Mouse (Mus musculus): ENCODE measurements around the gene Wfs1.
A peak's percentile ranks its signal among the peaks of the same experiment; 100 is the strongest.
"Not testable (repeated sequence)": the region's sequence is repeated elsewhere in the genome, so short reads cannot be mapped to it uniquely, and the experiment has no call there.

Wfs1 gene

GRCm38 (mm10) chr5:36988781-36989624 is at the start of gene Wfs1:
Wfs1 (minus strand) TSS chr5:36989205.
- DNase-seq = peak; percentile 91 to 94

DNA sequence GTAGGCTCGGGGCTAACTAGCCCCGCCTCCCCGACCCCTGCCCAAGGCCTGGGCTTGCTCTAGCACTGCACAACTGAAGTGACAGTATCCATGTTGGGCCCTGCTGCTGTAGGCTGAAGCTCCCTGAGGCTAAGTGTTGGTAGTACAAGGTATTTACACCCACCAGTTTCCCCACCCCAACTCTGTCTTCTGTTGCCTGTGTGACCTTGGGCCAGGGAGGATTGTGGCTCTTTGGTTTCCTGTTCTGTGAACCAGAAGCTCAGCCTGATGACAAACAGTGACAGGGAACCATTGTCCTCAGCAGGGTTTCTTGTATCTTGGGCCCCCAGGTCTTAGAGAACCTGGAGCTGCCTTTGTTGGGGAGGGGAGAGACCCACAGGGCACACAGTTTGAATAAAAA is 47.9 kb upstream of the Wfs1 start:
- DNase-seq = no peak

DNA sequence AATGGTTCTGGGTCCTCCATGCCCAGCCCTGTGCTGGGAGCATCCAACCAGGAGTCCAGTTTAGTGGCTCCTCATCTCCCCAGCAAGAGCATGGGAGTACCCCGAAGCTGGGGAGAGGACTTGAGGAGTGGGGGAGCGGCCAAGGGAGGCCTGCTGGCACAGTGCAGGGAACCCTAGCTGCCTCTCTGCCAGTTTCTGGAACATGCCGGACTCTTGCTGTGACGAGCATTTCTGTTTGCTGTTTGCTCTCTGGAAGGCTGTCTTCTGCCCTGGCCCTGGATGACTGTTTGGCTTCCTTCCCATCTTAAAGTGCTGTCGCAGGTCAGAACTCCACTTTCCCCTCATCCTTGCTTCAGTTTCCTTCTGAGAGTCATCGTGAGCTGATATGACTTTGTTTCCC is 46.9 kb upstream of the Wfs1 start:
- DNase-seq = no peak

DNA sequence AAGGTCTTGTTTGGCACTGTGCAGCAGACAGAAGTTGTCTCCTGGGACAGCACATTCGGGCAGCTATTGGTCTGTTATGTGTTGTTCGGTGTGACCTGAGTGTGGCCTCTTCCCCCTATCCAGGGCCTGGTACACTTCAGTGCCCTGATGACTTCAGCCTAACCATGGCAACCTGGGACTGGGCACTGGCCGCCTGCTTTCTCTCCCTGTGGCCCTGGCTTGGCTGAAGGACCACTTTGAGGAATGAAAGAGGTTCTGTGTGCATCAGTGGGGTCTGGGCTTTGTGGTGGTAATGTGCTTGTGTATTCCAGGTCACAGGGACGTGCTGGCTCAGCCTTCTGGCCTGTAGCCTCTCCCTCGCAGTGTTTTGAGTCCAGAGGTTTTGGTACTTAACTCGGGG is 46.2 kb upstream of the Wfs1 start:
- DNase-seq = no peak

DNA sequence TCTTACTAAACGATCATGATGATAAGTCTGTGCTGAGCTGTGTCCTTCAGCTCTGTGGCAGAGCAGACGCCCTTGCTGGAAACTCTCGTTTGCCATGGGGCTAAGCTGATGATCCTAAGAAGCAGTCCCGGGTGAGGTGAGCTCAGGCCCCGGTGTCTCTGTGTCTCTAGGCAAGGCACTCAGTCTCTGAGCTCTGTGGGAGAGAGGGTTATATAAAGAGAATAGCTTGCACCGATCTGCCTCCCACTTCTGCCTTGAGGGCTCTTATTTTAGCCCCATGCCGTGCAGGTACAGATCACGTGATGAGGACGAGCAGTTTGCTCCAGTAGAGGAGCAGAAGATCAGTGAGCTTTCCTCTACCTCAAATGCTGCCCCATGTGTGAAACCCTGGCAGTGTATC is 41.7 kb upstream of the Wfs1 start:
- DNase-seq = no peak

GRCm38 (mm10) chr5:37029326-37029905 is 40.4 kb upstream of the Wfs1 start:
- DNase-seq = no peak

GRCm38 (mm10) chr5:37028486-37029311 is 39.7 kb upstream of the Wfs1 start:
- no peak for DNase-seq

DNA sequence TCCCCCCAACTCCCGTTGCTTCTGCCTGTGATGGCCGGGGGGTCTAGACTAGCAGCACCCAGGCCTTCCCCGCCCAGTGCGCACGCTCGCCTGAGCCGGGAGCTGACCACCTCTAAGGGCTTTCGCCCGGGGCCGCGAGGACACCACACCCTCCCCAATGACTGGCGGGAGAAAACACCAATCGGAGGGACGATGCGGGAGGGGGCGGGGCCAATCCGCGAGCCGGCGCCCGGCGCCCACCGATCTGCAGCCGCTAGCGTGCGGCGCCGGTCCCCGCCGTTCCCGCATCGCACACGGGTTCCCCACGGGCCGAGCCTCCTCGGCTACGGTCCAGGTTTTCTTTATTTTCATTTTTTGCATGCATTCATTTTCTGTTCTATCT is 39.1 kb upstream of the Wfs1 start:
- DNase-seq = peak; percentile 50 to 72

- DNase-seq = no peak
These were observed 38.7 kb upstream of the Wfs1 start for GRCm38 (mm10) chr5:37027701-37028100.

DNA sequence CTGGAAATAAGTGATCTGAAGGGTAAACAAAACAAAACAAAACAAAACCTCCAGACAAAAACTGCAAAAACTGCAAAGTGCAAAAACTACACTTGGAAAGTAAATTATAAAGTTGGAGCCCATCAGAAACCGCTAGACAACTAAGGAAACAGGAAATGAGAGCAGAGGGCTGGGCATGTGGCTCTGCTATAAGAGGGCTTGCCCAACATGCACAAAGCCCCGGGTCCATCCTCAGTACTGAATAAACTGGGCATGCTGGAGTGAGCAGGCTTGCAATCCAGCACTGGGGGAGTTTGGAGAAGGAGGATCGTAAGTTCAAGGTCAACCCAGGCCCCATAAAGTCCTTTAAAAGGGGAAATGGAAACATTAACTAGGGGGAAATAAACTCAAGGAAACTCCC is 28.2 kb upstream of the Wfs1 start:
- no peak for DNase-seq

DNA sequence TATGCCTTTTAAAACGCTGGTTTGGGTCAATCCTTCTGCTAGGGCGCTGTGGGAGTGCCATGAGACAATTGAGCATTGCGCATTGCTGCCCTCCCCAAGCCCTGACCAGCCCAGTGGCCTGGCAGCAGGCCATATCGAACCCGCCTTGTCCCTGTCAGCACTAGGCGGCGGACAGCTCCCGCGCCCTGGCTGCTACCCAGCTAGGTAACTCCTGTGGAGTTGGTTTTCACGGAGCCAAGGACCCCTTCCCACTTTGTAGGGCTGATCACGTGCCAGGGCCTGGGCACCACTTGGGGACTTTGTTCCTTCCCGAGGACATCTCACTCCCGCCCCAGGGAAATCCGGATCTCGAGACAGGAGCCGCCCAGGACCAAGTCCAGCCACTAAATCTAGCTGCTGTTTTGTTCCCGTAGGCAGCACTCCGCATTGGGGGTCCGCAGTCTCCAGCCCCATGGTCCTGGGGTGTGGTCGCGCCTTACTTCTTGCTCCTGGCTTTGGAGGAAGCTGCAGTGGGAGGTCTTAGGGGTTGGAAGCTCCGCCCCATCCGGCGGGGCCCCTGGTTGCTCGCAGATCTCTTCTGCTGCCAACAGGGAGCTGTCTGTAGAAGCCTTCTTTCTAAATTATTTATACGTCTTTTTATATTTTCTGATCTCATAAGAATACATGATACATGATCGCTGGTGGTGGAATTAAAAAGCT is 26.8 kb upstream of the Wfs1 start:
- no peak for DNase-seq

GRCm38 (mm10) chr5:37010666-37011317 is 21.8 kb upstream of the Wfs1 start:
- no peak for DNase-seq

DNA sequence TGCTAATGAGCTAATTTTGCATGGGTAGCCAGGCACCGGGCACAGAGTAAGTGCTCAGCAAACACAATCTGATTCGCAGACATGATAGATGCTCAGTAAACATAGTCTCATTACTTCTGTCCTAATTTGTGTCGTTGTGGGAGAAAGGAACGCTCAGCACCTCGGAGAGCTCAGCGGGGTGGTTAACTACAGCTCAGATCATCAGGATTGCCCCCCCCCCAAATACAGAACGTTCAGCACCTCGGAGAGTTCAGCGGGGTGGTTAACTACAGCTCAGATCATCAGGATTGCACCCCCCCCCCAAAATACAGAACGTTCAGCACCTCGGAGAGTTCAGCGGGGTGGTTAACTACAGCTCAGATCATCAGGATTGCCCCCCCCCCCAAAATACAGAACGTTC is 20.8 kb upstream of the Wfs1 start:
- DNase-seq = not testable (repeated sequence)

DNA sequence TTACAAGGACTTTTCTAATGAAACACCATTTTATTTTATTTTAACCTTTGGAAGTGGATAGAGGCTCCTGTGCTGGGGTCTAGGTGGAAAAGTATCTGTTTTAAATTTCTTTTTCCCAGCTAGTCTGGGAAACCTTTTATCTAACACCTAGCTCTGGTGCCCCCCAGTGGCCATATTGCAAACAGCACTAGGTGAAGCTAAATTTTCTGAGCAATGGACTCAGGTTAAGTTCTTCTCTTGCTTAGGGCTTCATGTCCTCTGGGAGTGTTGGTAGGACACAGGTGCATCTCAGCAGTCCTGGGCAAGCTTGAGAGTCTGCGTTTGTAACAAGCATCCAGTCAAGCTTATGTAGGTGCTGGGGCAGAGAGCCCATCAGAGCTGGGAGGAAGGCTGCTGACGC is 13.0 kb upstream of the Wfs1 start:
- peak; percentile 41 to 80 for DNase-seq

GRCm38 (mm10) chr5:37001002-37001401 is 12.0 kb upstream of the Wfs1 start:
- DNase-seq = no peak

- no peak for DNase-seq
These were observed 9.0 kb upstream of the Wfs1 start for GRCm38 (mm10) chr5:36997996-36998395.

DNA sequence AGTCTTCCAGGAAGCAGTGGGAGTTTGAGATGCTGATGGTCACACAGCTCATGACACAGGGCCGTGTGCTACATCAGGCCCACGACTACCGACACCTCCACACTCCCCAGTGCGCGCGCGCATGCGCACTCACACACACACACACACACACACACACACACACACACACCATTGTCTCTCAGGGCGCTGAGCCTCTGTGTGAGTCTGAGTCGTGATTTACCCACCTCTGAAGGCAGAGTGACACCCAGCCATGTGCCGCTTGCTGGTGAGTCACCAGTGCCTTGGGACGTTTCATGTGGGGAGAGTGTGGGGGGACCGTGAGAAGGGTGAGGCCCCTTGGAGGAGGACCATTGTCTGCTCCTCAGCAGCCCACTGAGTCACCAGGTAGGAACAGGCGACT is 7.4 kb upstream of the Wfs1 start:
- no peak for DNase-seq

GRCm38 (mm10) chr5:36990631-36991350 is 1.8 kb upstream of the Wfs1 start:
- DNase-seq = no peak

- DNase-seq = no peak
These were observed 1.2 kb upstream of the Wfs1 start for GRCm38 (mm10) chr5:36990196-36990595.

DNA sequence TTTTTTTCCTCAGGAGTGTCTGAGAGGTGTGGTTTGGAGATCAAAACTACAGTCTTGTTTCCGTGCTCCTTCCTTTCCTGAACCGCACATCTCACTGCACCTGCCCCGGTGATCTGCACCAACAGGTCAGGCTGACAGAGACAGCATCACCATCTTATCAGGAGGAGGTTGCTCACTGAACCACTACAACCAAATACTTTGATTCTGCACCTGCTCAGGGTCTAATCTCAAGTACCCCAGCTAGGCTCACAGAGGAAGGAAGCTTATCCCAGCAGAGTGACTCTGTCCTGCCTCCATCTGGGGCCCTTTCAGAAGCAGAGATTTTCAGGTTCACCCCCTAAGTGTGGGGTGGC is 596 bp upstream of the Wfs1 start:
- DNase-seq = no peak

- peak in 1 of 2 experiments; percentile 8 for DNase-seq
These were observed 753 bp downstream of the Wfs1 start for GRCm38 (mm10) chr5:36988124-36988780.

All from spleen, adult 18-20 months (tissue).